Mouse (Mus musculus) limb, embryonic 11.5 days (tissue): ENCODE measurements around the gene Lhpp. TPM values are rescaled to one million over a fixed set of nuclear protein-coding genes. Genes with fewer than 3 reads are reported as not detected.
A peak's percentile ranks its signal among the peaks of the same experiment; 100 is the strongest.

Experiments used
- ATAC-seq: fragments of 200-750 bp; cut with Nextera tagmentation; 2 replicates; pipeline ENCODE4 v1.8.0; 2017; ENCODE audit warnings: low read depth; ENCODE audit not compliant: insufficient number of reproducible peaks, low FRiP score, low TSS enrichment
- DNase-seq: peaks from one replicate; pipeline ENCODE4 v3.0.0-alpha.2; 2015; ENCODE audit warnings: low spot score
- H3K27ac ChIP-seq: fragments of 300-500 bp; sonication (generic); replicated peaks from 2 replicates; pipeline ENCODE4 v1.5.1; 2014; ENCODE audit warnings: low read depth, mild to moderate bottlenecking, low read length
- H3K27me3 ChIP-seq: fragments of 300-500 bp; sonication (generic); 2 replicates; pipeline ENCODE4 v1.6.1; 2014; ENCODE audit warnings: mild to moderate bottlenecking, low read length, mixed read lengths; ENCODE audit not compliant: control insufficient read depth, insufficient read depth
- H3K36me3 ChIP-seq: fragments of 300-500 bp; sonication (generic); 2 replicates; pipeline ENCODE4 v1.6.1; 2014; ENCODE audit warnings: mild to moderate bottlenecking, low read length, moderate library complexity, mixed read lengths; ENCODE audit not compliant: control insufficient read depth, insufficient read depth
- H3K4me1 ChIP-seq: fragments of 300-500 bp; sonication (generic); 2 replicates; pipeline ENCODE4 v1.6.1; 2014; ENCODE audit warnings: low read length, mixed read lengths; ENCODE audit not compliant: control insufficient read depth, insufficient read depth
- H3K4me2 ChIP-seq: fragments of 300-500 bp; sonication (generic); 2 replicates; pipeline ENCODE4 v1.6.1; 2014; ENCODE audit warnings: low read depth, mild to moderate bottlenecking, moderate library complexity; ENCODE audit not compliant: severe bottlenecking
- H3K4me3 ChIP-seq: fragments of 300-500 bp; sonication (generic); 2 replicates; pipeline ENCODE4 v1.5.1; 2014; ENCODE audit warnings: low read depth, low read length
- H3K9ac ChIP-seq: fragments of 300-500 bp; sonication (generic); 2 replicates; pipeline ENCODE4 v1.6.1; 2014; ENCODE audit warnings: mild to moderate bottlenecking, low read length
- H3K9me3 ChIP-seq: fragments of 300-500 bp; sonication (generic); 2 replicates; pipeline ENCODE4 v1.6.1; 2016; ENCODE audit warnings: low read length; ENCODE audit not compliant: control insufficient read depth
- WGBS: fragments of 180-500 bp; shearing (Covaris S2); extraction: QIAGEN DNeasy Blood & Tissue Kit; methylation state at CpG from one replicate; pipeline ENCODE4 v1.1.7; 2014; 5-methylcytosine and 5-hydroxymethylcytosine counted together
- polyA plus RNA-seq: library from polyadenylated mRNA; unstranded; fragments of >200 nt; fragmentation: Nextera tagmentation; extraction: Ambion mirVana; gene quantifications from 2 replicates; pipeline ENCODE4 v1.2.1, GENCODE M21; 2014

Lhpp gene
- polyA plus RNA-seq, 1 experiment from 2014 or later: 20.6 TPM

GRCm38 (mm10) chr7:132754389-132754750, 143.9 kb downstream of the Lhpp start:
- Histone ChIP-seq H3K9ac (no peak overlapping the region), H3K4me2 (no peak overlapping the region), H3K4me1 (peaks cover 19% of the 10 kb centered on the region), H3K36me3 (peaks cover under 1% of the 10 kb centered on the region; the same call in 1 of the 2 replicates), H3K9me3 (no peaks in the 10 kb centered on the region), H3K4me3 (no peak overlapping the region), H3K27me3 (no peaks in the 10 kb centered on the region), H3K27ac (peak overlapping the region; percentile 77)
- WGBS: 79% methylated on average over 3 of the region's 3 CpGs
- ATAC-seq: no peak
- no peak for DNase-seq

Other genes with a start within 250 kb of the Lhpp start
- gene Oat, start 34.2 kb upstream of the Lhpp start, polyA plus RNA-seq: 136 and 139 TPM in 2 replicates
- 0.04 and 0.09 TPM in 2 replicates for gene Nkx1-2, start 11.0 kb upstream of the Lhpp start, polyA plus RNA-seq
- gene Fam53b, start 203.2 kb downstream of the Lhpp start, polyA plus RNA-seq: 23.8 and 29.3 TPM in 2 replicates
- 76.6 and 79.4 TPM in 2 replicates for gene Eef1akmt2, start 242.0 kb downstream of the Lhpp start, polyA plus RNA-seq
- gene Abraxas2, start 248.6 kb downstream of the Lhpp start, polyA plus RNA-seq: 40.7 and 41.3 TPM in 2 replicates